Mouse (Mus musculus) midbrain, embryonic 10.5 days (tissue): ENCODE data around the gene Poc1b. TPM values are rescaled to one million over a fixed set of nuclear protein-coding genes. Genes with fewer than 3 reads are reported as not detected.
A peak's percentile ranks its signal among the peaks of the same experiment; 100 is the strongest.

Experiments used
- DNase-seq: peaks from one replicate; pipeline ENCODE4 v3.0.0-alpha.2; 2017; ENCODE audit warnings: low spot score
- H3K27ac ChIP-seq: fragments of 300-500 bp; sonication (generic); replicated peaks from 2 replicates; pipeline ENCODE4 v1.5.1; 2016; ENCODE audit warnings: mild to moderate bottlenecking
- H3K27me3 ChIP-seq: fragments of 300-500 bp; sonication (generic); 2 replicates; pipeline ENCODE4 v1.6.1; 2016; ENCODE audit warnings: low read depth, mild to moderate bottlenecking; ENCODE audit not compliant: poor library complexity, severe bottlenecking
- H3K36me3 ChIP-seq: fragments of 300-500 bp; sonication (generic); 2 replicates; pipeline ENCODE4 v1.6.1; 2016; ENCODE audit warnings: mild to moderate bottlenecking, moderate library complexity
- H3K4me1 ChIP-seq: fragments of 300-500 bp; sonication (generic); 2 replicates; pipeline ENCODE4 v1.6.1; 2016
- H3K4me3 ChIP-seq: fragments of 300-500 bp; sonication (generic); 2 replicates; pipeline ENCODE4 v1.5.1; 2016; ENCODE audit warnings: mild to moderate bottlenecking, moderate library complexity
- H3K9me3 ChIP-seq: fragments of 300-500 bp; sonication (generic); replicated peaks from 2 replicates; pipeline ENCODE4 v1.6.1; 2016; ENCODE audit warnings: mild to moderate bottlenecking
- WGBS: fragments of 180-500 bp; shearing (Covaris S2); methylation state at CpG from one replicate; pipeline ENCODE4 v1.1.7; 2016; 5-methylcytosine and 5-hydroxymethylcytosine counted together
- polyA plus RNA-seq: library from polyadenylated mRNA; unstranded; fragments of >200 nt; fragmentation: Nextera tagmentation; extraction: Ambion mirVana; gene quantifications from 2 replicates; pipeline ENCODE4 v1.2.1, GENCODE M21; 2016

The Poc1b gene
- polyA plus RNA-seq, 1 experiment from 2014 or later, result 32.6 TPM

GRCm38 (mm10) chr10:99168840-99169764 is 62.3 kb downstream of the Poc1b start:
- peaks cover 30% of the 10 kb centered on the region for H3K4me1 ChIP-seq
- no peak overlapping the region for H3K4me3 ChIP-seq
- no peaks in the 10 kb centered on the region for H3K9me3 ChIP-seq
- H3K36me3 ChIP-seq, result no peaks in the 10 kb centered on the region; the same call in 1 of the 2 replicates
- WGBS, result 87% methylated on average over 11 of the region's 11 CpGs
- no peak overlapping the region for H3K27ac ChIP-seq
- no peak for DNase-seq
- no peaks in the 10 kb centered on the region for H3K27me3 ChIP-seq

DNA sequence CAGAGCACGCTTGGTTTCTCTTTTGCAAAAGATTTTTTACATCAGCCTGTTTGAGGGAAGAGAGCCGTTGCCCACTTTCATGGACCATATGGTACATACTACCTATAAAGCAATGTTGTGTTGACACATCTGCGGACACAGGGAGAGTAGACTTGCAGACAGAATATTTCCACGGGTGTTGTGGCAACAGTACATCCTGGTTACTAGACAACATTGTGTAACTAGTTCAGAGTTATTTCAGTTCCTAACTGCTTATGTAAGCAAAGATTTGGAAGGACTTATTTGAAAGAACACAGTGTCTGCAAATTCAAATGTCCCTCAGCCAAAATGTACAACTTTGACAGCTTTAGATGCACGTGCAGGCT is 62.9 kb downstream of the Poc1b start:
- no peak overlapping the region for H3K4me3 ChIP-seq
- WGBS, result 91% methylated on average over 5 of the region's 5 CpGs
- H3K9me3 ChIP-seq, result no peaks in the 10 kb centered on the region
- H3K27ac ChIP-seq, result no peak overlapping the region
- no peaks in the 10 kb centered on the region for H3K27me3 ChIP-seq
- no peaks in the 10 kb centered on the region; the same call in 1 of the 2 replicates for H3K36me3 ChIP-seq
- peaks cover 29% of the 10 kb centered on the region for H3K4me1 ChIP-seq
- no peak for DNase-seq

DNA sequence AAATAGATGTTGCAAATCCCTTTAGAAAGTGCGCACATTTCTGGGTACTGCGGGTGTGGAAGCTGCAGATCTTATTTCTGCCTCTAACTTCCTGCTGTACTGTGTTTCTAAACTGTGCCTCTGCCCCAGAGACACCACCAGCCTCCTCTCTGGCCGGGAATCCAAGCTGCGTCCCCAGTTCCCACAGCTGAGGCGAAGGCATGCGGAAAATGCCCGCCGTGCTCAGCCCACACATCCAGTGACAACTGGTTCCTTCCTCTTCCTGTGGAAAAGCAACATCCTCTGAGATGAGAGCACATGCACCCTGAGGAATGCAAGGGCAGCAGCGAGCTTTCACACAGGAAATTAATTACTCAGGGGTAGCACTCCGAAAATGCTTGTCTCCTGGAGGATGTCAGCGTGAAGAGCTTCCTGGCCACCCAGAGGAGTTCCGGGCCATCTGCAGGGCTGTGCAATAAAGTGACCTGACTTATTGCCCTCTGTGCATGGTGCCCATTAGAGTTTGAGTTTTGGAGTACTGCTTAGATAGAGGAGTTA is 65.2 kb downstream of the Poc1b start:
- WGBS, result 34% methylated on average over 12 of the region's 12 CpGs
- Histone ChIP-seq H3K4me1 (peaks cover 24% of the 10 kb centered on the region), H3K9me3 (no peaks in the 10 kb centered on the region), H3K4me3 (no peak overlapping the region), H3K27ac (peak overlapping the region; percentile 74), H3K36me3 (no peaks in the 10 kb centered on the region; the same call in 1 of the 2 replicates), H3K27me3 (no peaks in the 10 kb centered on the region)
- DNase-seq, result peak; percentile 57

DNA sequence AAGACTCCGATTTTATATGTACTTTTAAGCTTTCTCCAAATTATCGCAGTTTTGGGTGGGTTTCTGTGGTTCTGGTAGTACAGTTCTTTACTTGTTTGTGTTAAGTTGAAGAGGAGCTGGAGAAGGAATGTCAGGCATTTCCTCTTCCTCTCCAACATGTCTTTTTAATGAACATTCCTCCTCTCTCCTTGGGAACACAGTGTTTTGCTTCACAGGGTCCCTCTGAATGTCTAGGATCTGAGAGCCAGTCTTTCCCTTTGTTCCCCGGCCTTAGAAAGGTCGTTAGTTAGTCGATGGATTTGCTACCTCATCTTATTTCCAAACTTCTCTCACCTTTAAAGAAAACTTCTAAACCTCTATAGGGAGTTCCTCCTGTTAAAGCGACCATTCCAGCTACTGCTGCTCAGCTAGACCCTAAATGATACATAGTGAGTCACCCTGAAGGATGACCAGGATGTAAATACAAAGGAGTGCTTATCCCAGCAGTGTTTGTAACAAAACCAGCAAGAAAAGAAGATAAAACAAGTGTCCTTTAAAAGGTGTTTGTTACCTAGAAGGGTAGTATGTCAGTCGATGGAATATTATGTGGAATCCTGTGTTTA is 66.2 kb downstream of the Poc1b start:
- no peak for DNase-seq
- H3K27ac ChIP-seq, result peak overlapping the region; percentile 24; the same call in 1 of the 2 replicates
- WGBS, result 47% methylated on average over 7 of the region's 7 CpGs

DNA sequence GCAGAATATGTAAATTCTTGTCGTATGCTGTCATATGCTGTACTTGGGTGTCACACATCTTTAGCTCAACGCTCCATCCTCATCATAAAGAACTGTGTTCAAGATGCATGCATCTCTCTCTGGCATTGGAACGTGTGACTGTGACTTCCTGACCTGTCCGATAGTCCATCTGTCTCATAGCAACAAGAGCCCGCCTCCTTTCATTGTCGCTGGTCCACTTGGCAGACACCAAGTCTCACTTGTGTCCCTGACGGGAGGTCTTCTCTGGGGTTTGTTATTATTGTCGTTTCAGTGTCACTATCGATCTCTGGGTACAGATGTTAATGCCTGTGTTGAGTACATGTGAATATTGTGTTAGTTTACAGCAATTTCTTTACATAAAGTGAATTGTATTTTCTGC is 70.1 kb downstream of the Poc1b start:
- H3K27ac ChIP-seq, result no peak overlapping the region
- WGBS, result 80% methylated on average over 9 of the region's 9 CpGs
- H3K4me1 ChIP-seq, result peaks cover 14% of the 10 kb centered on the region
- DNase-seq, result no peak
- H3K4me3 ChIP-seq, result no peak overlapping the region
- no peaks in the 10 kb centered on the region for H3K27me3 ChIP-seq
- peaks cover 16% of the 10 kb centered on the region for H3K36me3 ChIP-seq
- no peaks in the 10 kb centered on the region for H3K9me3 ChIP-seq

More for the DNA sequence above, 66.2 kb downstream of the Poc1b start:
- peaks cover 24% of the 10 kb centered on the region for H3K4me1 ChIP-seq
- no peaks in the 10 kb centered on the region for H3K9me3 ChIP-seq
- no peaks in the 10 kb centered on the region for H3K27me3 ChIP-seq
- no peak overlapping the region for H3K4me3 ChIP-seq
- H3K36me3 ChIP-seq, result peaks cover 4% of the 10 kb centered on the region

GRCm38 (mm10) chr10:99178118-99178517 is 71.3 kb downstream of the Poc1b start:
- WGBS, result 98% methylated on average over 2 of the region's 2 CpGs
- H3K9me3 ChIP-seq, result no peaks in the 10 kb centered on the region
- no peak overlapping the region for H3K4me3 ChIP-seq
- H3K4me1 ChIP-seq, result peaks cover 2% of the 10 kb centered on the region; the same call in 1 of the 2 replicates
- no peak for DNase-seq
- no peak overlapping the region for H3K27ac ChIP-seq
- H3K36me3 ChIP-seq, result peaks cover 16% of the 10 kb centered on the region
- H3K27me3 ChIP-seq, result no peaks in the 10 kb centered on the region

GRCm38 (mm10) chr10:99179122-99179521 is 72.3 kb downstream of the Poc1b start:
- Histone ChIP-seq H3K27me3 (no peaks in the 10 kb centered on the region), H3K36me3 (peaks cover 20% of the 10 kb centered on the region), H3K4me3 (no peak overlapping the region), H3K4me1 (no peaks in the 10 kb centered on the region), H3K27ac (no peak overlapping the region), H3K9me3 (no peaks in the 10 kb centered on the region)
- 91% methylated on average over 5 of the region's 5 CpGs for WGBS
- DNase-seq, result no peak

GRCm38 (mm10) chr10:99179566-99179965 is 72.7 kb downstream of the Poc1b start:
- H3K27ac ChIP-seq, result no peak overlapping the region
- no peak for DNase-seq

GRCm38 (mm10) chr10:99181497-99181896 is 74.7 kb downstream of the Poc1b start:
- H3K9me3 ChIP-seq, result no peaks in the 10 kb centered on the region
- no peak overlapping the region for H3K4me3 ChIP-seq
- H3K4me1 ChIP-seq, result no peaks in the 10 kb centered on the region
- no peak overlapping the region for H3K27ac ChIP-seq
- H3K36me3 ChIP-seq, result peaks cover 24% of the 10 kb centered on the region
- DNase-seq, result no peak
- 92% methylated on average over 8 of the region's 8 CpGs for WGBS
- H3K27me3 ChIP-seq, result no peaks in the 10 kb centered on the region

More at GRCm38 (mm10) chr10:99179566-99179965, 72.7 kb downstream of the Poc1b start:
- 91% methylated on average over 4 of the region's 4 CpGs for WGBS
- Histone ChIP-seq H3K9me3 (no peaks in the 10 kb centered on the region), H3K4me3 (no peak overlapping the region), H3K27me3 (no peaks in the 10 kb centered on the region), H3K36me3 (peaks cover 20% of the 10 kb centered on the region), H3K4me1 (no peaks in the 10 kb centered on the region)

DNA sequence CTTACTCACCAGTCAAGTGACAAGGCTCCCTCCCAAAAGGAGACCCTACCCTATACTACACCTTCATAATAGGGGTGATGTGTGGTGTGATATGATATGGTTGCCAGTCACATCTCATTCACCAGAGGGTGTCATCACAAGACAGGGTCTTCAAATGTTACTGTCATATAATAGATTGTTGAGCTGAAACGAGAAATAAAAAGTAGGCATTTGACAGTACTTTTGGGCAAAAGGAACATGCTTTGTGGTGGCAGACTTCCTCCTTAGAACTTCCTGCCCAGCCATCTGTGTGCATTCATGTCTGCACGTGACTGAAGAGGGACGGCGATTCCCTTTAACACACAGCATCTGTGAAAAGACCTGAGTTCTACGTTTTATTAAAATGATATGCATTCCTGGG is 75.3 kb downstream of the Poc1b start:
- WGBS, result 92% methylated on average over 5 of the region's 5 CpGs
- no peak overlapping the region for H3K27ac ChIP-seq
- no peaks in the 10 kb centered on the region for H3K27me3 ChIP-seq
- no peak for DNase-seq
- no peaks in the 10 kb centered on the region for H3K4me1 ChIP-seq
- H3K36me3 ChIP-seq, result peaks cover 24% of the 10 kb centered on the region
- no peak overlapping the region for H3K4me3 ChIP-seq
- no peaks in the 10 kb centered on the region for H3K9me3 ChIP-seq

GRCm38 (mm10) chr10:99188175-99188574 is 81.3 kb downstream of the Poc1b start:
- H3K4me3 ChIP-seq, result no peak overlapping the region
- H3K9me3 ChIP-seq, result no peaks in the 10 kb centered on the region
- WGBS, result 98% methylated on average over 1 of the region's 1 CpGs
- peaks cover 17% of the 10 kb centered on the region; the same call in 1 of the 2 replicates for H3K36me3 ChIP-seq
- H3K27me3 ChIP-seq, result no peaks in the 10 kb centered on the region
- H3K4me1 ChIP-seq, result no peaks in the 10 kb centered on the region
- H3K27ac ChIP-seq, result no peak overlapping the region
- no peak for DNase-seq

GRCm38 (mm10) chr10:99188656-99189603 is 82.1 kb downstream of the Poc1b start:
- Histone ChIP-seq H3K27ac (no peak overlapping the region), H3K27me3 (no peaks in the 10 kb centered on the region), H3K36me3 (peaks cover 13% of the 10 kb centered on the region; the same call in 1 of the 2 replicates), H3K4me1 (no peaks in the 10 kb centered on the region), H3K4me3 (no peak overlapping the region), H3K9me3 (no peaks in the 10 kb centered on the region)
- no peak for DNase-seq
- WGBS, result 95% methylated on average over 21 of the region's 21 CpGs
